Mouse (Mus musculus) liver, adult 2 months (tissue): ENCODE data around the gene Nr3c2. TPM values are rescaled to one million over a fixed set of nuclear protein-coding genes. Genes with fewer than 3 reads are reported as not detected.

ENCODE experiments used
- DNase-seq: peaks from one replicate; pipeline ENCODE4 v3.0.0-alpha.2; 2011; ENCODE audit warnings: low read depth, low spot score; ENCODE audit errors: extremely low read depth
- H3K27ac ChIP-seq: fragments of 200-500 bp; replicated peaks from 2 replicates; pipeline ENCODE4 v1.5.1; 2012; ENCODE audit warnings: low read depth, mild to moderate bottlenecking, control low read depth, inconsistent platforms, low read length; ENCODE audit not compliant: insufficient read depth
- H3K27me3 ChIP-seq: fragments of 200-500 bp; 2 replicates; pipeline ENCODE4 v1.6.1; 2012; ENCODE audit warnings: mild to moderate bottlenecking, moderate library complexity, low read length, inconsistent platforms; ENCODE audit not compliant: control insufficient read depth, insufficient read depth
- H3K36me3 ChIP-seq: fragments of 200-500 bp; 2 replicates; pipeline ENCODE4 v1.6.1; 2012; ENCODE audit warnings: low read length, inconsistent platforms; ENCODE audit not compliant: control insufficient read depth, insufficient read depth
- H3K4me1 ChIP-seq: fragments of 200-500 bp; 2 replicates; pipeline ENCODE4 v1.6.1; 2011; ENCODE audit warnings: low read length; ENCODE audit not compliant: control insufficient read depth, insufficient read depth
- H3K4me3 ChIP-seq: fragments of 200-500 bp; 2 replicates; pipeline ENCODE4 v1.5.1; 2011; ENCODE audit warnings: low read depth, mild to moderate bottlenecking, control low read depth, low read length, moderate library complexity; ENCODE audit not compliant: insufficient read depth
- H3K79me2 ChIP-seq: fragments of 200-500 bp; 2 replicates; pipeline ENCODE4 v1.6.1; 2012; ENCODE audit warnings: inconsistent platforms, mild to moderate bottlenecking, low read length, moderate library complexity; ENCODE audit not compliant: control insufficient read depth, insufficient read depth
- H3K9ac ChIP-seq: fragments of 200-500 bp; 2 replicates; pipeline ENCODE4 v1.6.1; 2012; ENCODE audit warnings: low read depth, mild to moderate bottlenecking, control low read depth, inconsistent platforms, low read length
- CTCF ChIP-seq: fragments of 200-500 bp; IDR thresholded peaks from 2 replicates; pipeline ENCODE4 v1.5.1; 2011; ENCODE audit warnings: low read depth, low read length, control low read depth
- POLR2A ChIP-seq: fragments of 200-500 bp; IDR thresholded peaks from 2 replicates; pipeline ENCODE4 v1.6.1; 2011; ENCODE audit warnings: low read length, control low read depth; ENCODE audit not compliant: insufficient read depth; ENCODE audit errors: extremely low read depth
- WGBS: fragments of 180-500 bp; shearing (Covaris S2); methylation state at CpG from one replicate; pipeline ENCODE4 v1.1.7; 2018; 5-methylcytosine and 5-hydroxymethylcytosine counted together
- polyA plus RNA-seq: library from polyadenylated mRNA; depleted of rRNA; stranded (reverse); fragments of >200 nt; gene quantifications from 2 replicates; pipeline ENCODE4 v1.2.3, GENCODE M21; 2012
- total RNA-seq: library from RNA; depleted of rRNA; stranded (reverse); fragments of >200 nt; gene quantifications from 2 replicates; pipeline ENCODE4 v1.2.3, GENCODE M21; 2014

Nr3c2 gene
- total and polyA plus RNA-seq, 2 experiments, result 4.7 to 14.8 TPM

- Histone ChIP-seq H3K27me3 (no peaks in the 10 kb centered on the region), H3K27ac (no peak overlapping the region), H3K4me1 (no peaks in the 10 kb centered on the region), H3K79me2 (peaks cover 2% of the 10 kb centered on the region; the same call in 1 of the 2 replicates), H3K4me3 (no peak overlapping the region), H3K36me3 (0 out of 2 replicates have a peak, but pooled peaks cover 1% of the 10 kb centered on the region), H3K9ac (no peak overlapping the region)
- no peak for DNase-seq
- 78% methylated on average over 12 of the region's 12 CpGs for WGBS
- no peak for TF ChIP-seq POLR2A
- no peak for TF ChIP-seq CTCF
Observed at GRCm38 (mm10) chr8:77173075-77173657, 273.9 kb downstream of the Nr3c2 start.

- H3K4me3 ChIP-seq, result no peak overlapping the region
- H3K9ac ChIP-seq, result no peak overlapping the region
- no peak overlapping the region for H3K27ac ChIP-seq
- 88% methylated on average over 3 of the region's 3 CpGs for WGBS
- 0 out of 2 replicates have a peak, but pooled peaks cover 1% of the 10 kb centered on the region for H3K36me3 ChIP-seq
- no peaks in the 10 kb centered on the region for H3K4me1 ChIP-seq
- no peak for DNase-seq
- H3K79me2 ChIP-seq, result peaks cover 2% of the 10 kb centered on the region; the same call in 1 of the 2 replicates
- no peaks in the 10 kb centered on the region for H3K27me3 ChIP-seq
- TF ChIP-seq CTCF (no peak), POLR2A (no peak)
Observed at GRCm38 (mm10) chr8:77173736-77174135, 274.5 kb downstream of the Nr3c2 start.

GRCm38 (mm10) chr8:77175471-77175870 lies 276.2 kb downstream of the Nr3c2 start:
- H3K4me3 ChIP-seq, result no peak overlapping the region
- H3K79me2 ChIP-seq, result peaks cover 2% of the 10 kb centered on the region; the same call in 1 of the 2 replicates
- no peak overlapping the region for H3K27ac ChIP-seq
- H3K27me3 ChIP-seq, result no peaks in the 10 kb centered on the region
- DNase-seq, result no peak
- H3K4me1 ChIP-seq, result no peaks in the 10 kb centered on the region
- WGBS, result 91% methylated on average over 4 of the region's 4 CpGs
- 0 out of 2 replicates have a peak, but pooled peaks cover 1% of the 10 kb centered on the region for H3K36me3 ChIP-seq
- no peak overlapping the region for H3K9ac ChIP-seq
- TF ChIP-seq POLR2A (no peak), CTCF (no peak)

- Histone ChIP-seq H3K9ac (no peak overlapping the region), H3K4me3 (no peak overlapping the region), H3K79me2 (peaks cover 2% of the 10 kb centered on the region; the same call in 1 of the 2 replicates), H3K27me3 (no peaks in the 10 kb centered on the region), H3K27ac (no peak overlapping the region), H3K36me3 (0 out of 2 replicates have a peak, but pooled peaks cover 1% of the 10 kb centered on the region), H3K4me1 (no peaks in the 10 kb centered on the region)
- no peak for DNase-seq
- no peak for TF ChIP-seq CTCF
- TF ChIP-seq POLR2A, result no peak
- 96% methylated on average over 4 of the region's 4 CpGs for WGBS
Observed at GRCm38 (mm10) chr8:77176343-77176742, 277.1 kb downstream of the Nr3c2 start.

- no peak for TF ChIP-seq POLR2A
- no peak for TF ChIP-seq CTCF
- Histone ChIP-seq H3K36me3 (peaks cover 1% of the 10 kb centered on the region; the same call in 1 of the 2 replicates), H3K4me3 (no peak overlapping the region), H3K9ac (no peak overlapping the region), H3K79me2 (no peaks in the 10 kb centered on the region), H3K27me3 (no peaks in the 10 kb centered on the region), H3K27ac (no peak overlapping the region), H3K4me1 (peaks cover 4% of the 10 kb centered on the region; the same call in 1 of the 2 replicates)
- DNase-seq, result no peak
- 96% methylated on average over 28 of the region's 28 CpGs for WGBS
Observed at GRCm38 (mm10) chr8:77185816-77186215, 286.6 kb downstream of the Nr3c2 start.

GRCm38 (mm10) chr8:77186914-77187536 lies 287.8 kb downstream of the Nr3c2 start:
- Histone ChIP-seq H3K27ac (no peak overlapping the region), H3K79me2 (no peaks in the 10 kb centered on the region), H3K4me1 (peaks cover 4% of the 10 kb centered on the region; the same call in 1 of the 2 replicates), H3K36me3 (peaks cover 1% of the 10 kb centered on the region; the same call in 1 of the 2 replicates), H3K9ac (no peak overlapping the region), H3K4me3 (no peak overlapping the region), H3K27me3 (no peaks in the 10 kb centered on the region)
- TF ChIP-seq POLR2A (no peak), CTCF (no peak)
- no peak for DNase-seq
- 96% methylated on average over 9 of the region's 9 CpGs for WGBS
